Mouse (Mus musculus): ENCODE results near the gene Mrps2. TPM values are rescaled to one million over a fixed set of nuclear protein-coding genes. Genes with fewer than 3 reads are reported as not detected.

Gene Mrps2
- total and polyA plus RNA-seq, 3 experiments = 30.5 to 71.4 (median 70.3) TPM

DNA sequence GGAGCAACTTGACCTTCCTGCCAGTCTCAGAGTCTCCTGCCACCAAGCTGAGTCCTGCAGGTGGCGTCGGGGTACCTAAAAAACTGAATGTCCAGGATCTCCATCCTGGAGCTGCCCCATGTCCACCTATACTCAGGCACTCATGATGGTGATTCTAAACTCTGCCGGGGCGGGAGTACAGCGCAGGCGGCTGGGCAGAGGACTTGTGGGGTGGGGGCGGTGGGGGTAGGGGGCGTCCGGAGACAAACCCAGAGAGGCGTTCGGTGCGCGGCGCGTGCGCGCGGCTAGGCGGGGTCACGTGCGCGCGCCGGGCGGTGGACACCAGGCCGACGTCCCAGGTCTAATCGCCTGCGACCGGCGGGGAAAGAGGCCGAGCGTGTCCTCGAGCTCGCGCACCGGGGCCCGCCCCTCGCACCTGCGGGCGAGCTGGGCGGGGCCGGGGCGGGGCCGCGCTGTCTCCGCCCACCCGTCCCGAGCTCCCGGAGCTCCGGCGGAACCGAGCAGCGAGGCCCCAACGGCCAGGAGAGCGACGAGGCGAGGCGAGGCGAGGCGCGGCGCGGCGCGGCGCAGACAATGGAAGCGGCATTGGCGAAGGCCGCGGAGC is 45.0 kb downstream of the Mrps2 start, which contains the start of gene Ralgds:
TSS of gene Ralgds (plus strand) at position 328 of the 604 bp plus-strand sequence.
- Histone ChIP-seq H3K9me3 (replicated peaks; ENCODE audit: insufficient read depth, low read length) (no peaks in the 10 kb centered on the region), H3K27me3 (ENCODE audit: control insufficient read depth in 1 of 2, insufficient read depth in 2 of 2, low read length in 2 of 2) (peaks cover 2 to 15% of the 10 kb centered on the region in 2 experiments; a peak in 3 of 4 replicates)

DNA sequence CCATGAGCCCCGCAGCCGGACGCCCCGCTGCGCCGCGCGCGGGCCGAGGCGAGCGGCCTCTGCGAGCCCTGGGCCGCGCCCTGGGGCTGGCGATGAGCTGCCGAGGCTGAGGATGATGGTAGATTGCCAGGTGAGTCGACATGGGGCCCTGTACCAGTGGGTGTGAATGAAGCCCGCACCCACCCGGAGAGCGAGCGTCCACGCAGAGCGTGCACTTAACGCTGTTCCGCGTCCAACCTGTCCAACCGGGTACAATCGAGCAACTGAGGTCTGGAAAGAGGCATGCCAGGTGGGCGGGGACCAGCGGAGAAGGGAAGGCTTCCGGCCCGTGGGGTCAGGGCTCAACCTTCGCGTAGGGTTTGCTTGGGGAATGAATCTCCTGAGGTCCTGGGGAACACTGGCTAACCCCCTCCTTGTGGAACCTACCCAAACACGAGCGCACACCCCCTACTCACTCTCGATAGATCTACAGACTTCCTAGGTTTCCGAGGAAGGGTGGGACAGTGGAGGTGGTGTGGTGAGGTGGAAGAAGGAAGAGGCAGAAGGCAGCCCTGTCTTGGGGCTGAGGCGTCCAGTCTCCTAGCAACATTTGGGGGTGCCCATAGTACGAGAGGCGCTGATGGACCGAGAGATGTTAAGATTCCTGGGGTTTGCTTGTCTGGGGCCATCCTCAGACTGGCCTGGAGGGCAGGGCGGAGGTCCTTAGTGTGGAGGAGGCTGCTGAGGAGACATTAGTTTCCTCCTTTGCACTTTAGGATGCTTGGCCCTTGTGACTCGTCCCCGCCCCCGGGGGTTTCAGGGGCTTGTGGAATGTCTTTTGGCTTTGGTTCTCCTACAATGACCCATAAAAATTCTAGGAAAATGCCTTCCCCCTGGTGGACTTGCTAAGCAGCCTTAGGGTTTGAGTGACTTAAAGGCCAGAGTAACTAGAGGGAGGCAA is 45.8 kb downstream of the Mrps2 start:
- peak; percentile 63 for DNase-seq (ENCODE audit: low read depth, low spot score)
- Histone ChIP-seq H3K36me3 (ENCODE audit: control insufficient read depth in 1 of 2, insufficient read depth in 2 of 2, low read length in 2 of 2) (peaks cover 0 to 5% of the 10 kb centered on the region in 2 experiments; a peak in 2 of 4 replicates), H3K27me3 (ENCODE audit: control insufficient read depth in 1 of 2, insufficient read depth in 2 of 2, low read length in 2 of 2) (peaks cover 0 to 8% of the 10 kb centered on the region in 2 experiments; a peak in 3 of 4 replicates), H3K4me1 (ENCODE audit: control insufficient read depth in 1 of 2, insufficient read depth in 2 of 2, low read length in 2 of 2) (peaks cover 2 to 14% of the 10 kb centered on the region in 2 experiments; a peak in 3 of 4 replicates), H3K79me2 (ENCODE audit: control insufficient read depth, insufficient read depth, low read length, poor library complexity) (no peaks in the 10 kb centered on the region; the same call in 1 of the 2 replicates), H3K27ac (ENCODE audit: control insufficient read depth, low read depth, low read length) (no peak overlapping the region), H3K9me3 (replicated peaks; ENCODE audit: insufficient read depth, low read length) (no peaks in the 10 kb centered on the region), H3K9ac (ENCODE audit: control insufficient read depth, low read depth, low read length, poor library complexity, severe bottlenecking) (peak overlapping the region; percentile 67), H3K4me3 (ENCODE audit: control insufficient read depth in 1 of 2, insufficient read depth in 1 of 2, low read depth in 2 of 2, low read length in 2 of 2) (peak overlapping the region; percentile 65 to 91)
- TF ChIP-seq ELF1 (IDR thresholded peaks at IDR 0.05; ENCODE audit: low read depth, low read length) (0 out of 2 replicates have a peak, but pooled peaks have one; percentile 17), SMC3 (IDR thresholded peaks at IDR 0.05; ENCODE audit: low read depth, low read length) (no peak), SIN3A (IDR thresholded peaks at IDR 0.05; ENCODE audit: low read length) (peak; percentile 44; the same call in 1 of the 2 replicates), POLR2A (IDR thresholded peaks at IDR 0.05; ENCODE audit: control insufficient read depth in 1 of 2, insufficient read depth in 1 of 2, low read depth in 1 of 2, low read length in 2 of 2, poor library complexity in 1 of 2) (0 out of 4 replicates have a peak, but pooled peaks of 1 of the 2 experiments have one; percentile 14)

More for the DNA sequence above, 45.0 kb downstream of the Mrps2 start, which contains the start of gene Ralgds:
- peak within 1 kb of the TSS; percentile 65 to 91 for H3K4me3 ChIP-seq (ENCODE audit: control insufficient read depth in 1 of 2, insufficient read depth in 1 of 2, low read depth in 2 of 2, low read length in 2 of 2)
- no peaks in the 10 kb centered on the region; the same call in 1 of the 2 replicates for H3K79me2 ChIP-seq (ENCODE audit: control insufficient read depth, insufficient read depth, low read length, poor library complexity)
- H3K36me3 ChIP-seq (ENCODE audit: control insufficient read depth in 1 of 2, insufficient read depth in 2 of 2, low read length in 2 of 2) = peaks cover 0 to 5% of the 10 kb centered on the region in 2 experiments; a peak in 2 of 4 replicates
- H3K27ac ChIP-seq (ENCODE audit: control insufficient read depth, low read depth, low read length) = no peak within 1 kb of the TSS
- no peak for TF ChIP-seq MYB (IDR thresholded peaks at IDR 0.05; ENCODE audit: low read depth, low read length)
- TF ChIP-seq KAT2A (conservative IDR thresholded peaks at IDR 0.05; ENCODE audit: low read depth, low read length) = no peak
- no peak for TF ChIP-seq POLR2AphosphoS2 (IDR thresholded peaks at IDR 0.05; ENCODE audit: low read length)
- TF ChIP-seq USF2 (IDR thresholded peaks at IDR 0.05; ENCODE audit: borderline replicate concordance in 1 of 2, insufficient read depth in 1 of 2, low read depth in 1 of 2, low read length in 2 of 2) = no peak
- TF ChIP-seq HCFC1 (IDR thresholded peaks at IDR 0.05; ENCODE audit: low read depth, low read length) = no peak
- TF ChIP-seq POLR2A (IDR thresholded peaks at IDR 0.05; ENCODE audit: control insufficient read depth in 1 of 2, insufficient read depth in 1 of 2, low read depth in 1 of 2, low read length in 2 of 2, poor library complexity in 1 of 2) = peak in 1 of 2 experiments; percentile 28; a peak in 1 of 4 replicates
- no peak; a peak in 1 of 6 replicates for TF ChIP-seq CTCF (IDR thresholded peaks at IDR 0.05 in 2 of 3, conservative IDR thresholded peaks at IDR 0.05 in 1 of 3; ENCODE audit: control insufficient read depth in 1 of 3, insufficient read depth in 1 of 3, low read depth in 2 of 3, low read length in 3 of 3, poor library complexity in 1 of 3, severe bottlenecking in 1 of 3)
- peak; percentile 47 for TF ChIP-seq NRF1 (IDR thresholded peaks at IDR 0.05; ENCODE audit: insufficient read depth, low read depth, low read length, poor library complexity, severe bottlenecking)
- TF ChIP-seq USF1 (IDR thresholded peaks at IDR 0.05; ENCODE audit: low read depth, low read length) = peak; percentile 77
- peak; percentile 31; the same call in 1 of the 2 replicates for TF ChIP-seq BHLHE40 (IDR thresholded peaks at IDR 0.05; ENCODE audit: borderline replicate concordance, low read depth, low read length)
- TF ChIP-seq NELFE (IDR thresholded peaks at IDR 0.05; ENCODE audit: low read depth, low read length) = no peak
- no peak for TF ChIP-seq RAD21 (IDR thresholded peaks at IDR 0.05; ENCODE audit: low read depth, low read length)
- no peak for TF ChIP-seq MAX (IDR thresholded peaks at IDR 0.05; ENCODE audit: low read length)
- TF ChIP-seq GABPA (IDR thresholded peaks at IDR 0.05; ENCODE audit: low read depth, low read length) = no peak
- peak within 1 kb of the TSS; percentile 67 for H3K9ac ChIP-seq (ENCODE audit: control insufficient read depth, low read depth, low read length, poor library complexity, severe bottlenecking)
- peak; percentile 53 for DNase-seq (ENCODE audit: low read depth, low spot score)
- H3K4me1 ChIP-seq (ENCODE audit: control insufficient read depth in 1 of 2, insufficient read depth in 2 of 2, low read length in 2 of 2) = peaks cover 2 to 14% of the 10 kb centered on the region in 2 experiments; a peak in 3 of 4 replicates
